Mouse (Mus musculus): ENCODE data around the gene Clic5. TPM values are rescaled to one million over a fixed set of nuclear protein-coding genes. Genes with fewer than 3 reads are reported as not detected.
A peak's percentile ranks its signal among the peaks of the same experiment; 100 is the strongest.

Gene Clic5
- total and polyA plus RNA-seq, 2 experiments, result 0.15 to 0.37 TPM

DNA sequence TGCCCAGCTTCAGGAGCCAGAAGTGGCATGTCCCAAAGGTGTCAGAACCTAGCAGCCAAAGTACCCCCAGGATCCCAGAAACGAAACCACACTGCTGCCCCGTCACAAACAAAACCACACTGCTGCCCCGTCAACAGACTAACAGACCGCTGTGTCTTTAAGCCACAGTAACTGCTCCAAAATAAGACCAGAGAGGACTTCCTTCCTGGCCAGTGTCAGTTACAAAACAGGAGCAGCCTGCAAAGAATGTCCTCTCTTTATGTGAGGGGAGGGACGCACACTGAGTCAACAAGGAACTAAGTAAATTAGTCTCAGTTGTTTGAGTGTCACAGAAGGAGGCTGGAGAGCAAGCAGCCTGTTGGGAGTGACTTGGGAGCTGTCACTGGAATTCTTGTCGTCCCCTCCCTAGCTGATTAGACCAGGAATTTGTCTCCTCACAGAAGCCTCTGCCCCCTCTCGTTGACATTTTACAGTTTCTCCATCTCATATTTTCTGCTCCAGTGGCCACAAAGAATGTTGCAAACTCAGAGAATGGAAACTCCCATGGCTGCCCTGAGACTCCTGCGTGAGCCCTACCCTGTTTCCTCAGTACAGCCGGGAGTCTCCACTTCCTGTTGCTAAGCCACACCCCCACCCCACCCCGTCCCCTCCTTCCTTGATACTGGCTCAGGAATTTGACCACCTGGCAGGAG lies 50.8 kb downstream of the Clic5 start:
- Histone ChIP-seq H3K4me1 (ENCODE audit: control insufficient read depth, insufficient read depth, low read length) (no peaks in the 10 kb centered on the region), H3K27ac (replicated peaks; ENCODE audit: insufficient read depth, low read depth, low read length) (peak overlapping the region; percentile 53; the same call in 1 of the 2 replicates), H3K9ac (ENCODE audit: low read depth, low read length) (peak overlapping the region; percentile 48), H3K36me3 (ENCODE audit: control insufficient read depth, insufficient read depth, low read length) (no peaks in the 10 kb centered on the region), H3K27me3 (ENCODE audit: control insufficient read depth, insufficient read depth, low read length) (no peaks in the 10 kb centered on the region), H3K79me2 (ENCODE audit: control insufficient read depth, insufficient read depth, low read length) (no peaks in the 10 kb centered on the region), H3K4me3 (ENCODE audit: insufficient read depth, low read depth, low read length) (peak overlapping the region; percentile 33; the same call in 1 of the 2 replicates)
- no peak for TF ChIP-seq CTCF (IDR thresholded peaks at IDR 0.05; ENCODE audit: low read depth, low read length)
- TF ChIP-seq POLR2A (IDR thresholded peaks at IDR 0.05; ENCODE audit: extremely low read depth, insufficient read depth, low read length), result no peak
- WGBS, result 31% methylated on average over 10 of the region's 10 CpGs
- peak; percentile 12 for DNase-seq (ENCODE audit: extremely low read depth, low read depth, low spot score)

DNA sequence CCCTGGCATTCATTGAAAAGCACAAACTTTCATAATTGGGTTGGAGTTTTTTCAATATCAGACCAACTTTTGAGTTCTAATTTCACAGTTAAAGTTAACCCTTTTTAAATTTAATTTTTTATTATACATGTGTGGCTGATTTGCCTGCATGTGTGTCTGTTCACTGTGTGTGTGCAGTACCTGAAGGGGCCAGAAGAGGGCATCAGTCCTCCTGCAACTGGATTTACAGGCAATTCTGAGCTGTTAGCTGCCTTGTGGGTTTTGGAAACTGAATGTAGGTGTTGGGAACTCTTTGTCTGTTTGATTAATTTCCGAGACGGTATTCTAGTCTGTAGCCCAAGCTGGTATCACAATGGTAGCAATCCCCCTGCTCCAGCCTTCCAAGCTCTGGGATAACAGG lies 52.4 kb downstream of the Clic5 start:
- DNase-seq (ENCODE audit: extremely low read depth, low read depth, low spot score), result no peak
- Histone ChIP-seq H3K27me3 (ENCODE audit: control insufficient read depth, insufficient read depth, low read length) (no peaks in the 10 kb centered on the region), H3K4me3 (ENCODE audit: insufficient read depth, low read depth, low read length) (no peak overlapping the region), H3K79me2 (ENCODE audit: control insufficient read depth, insufficient read depth, low read length) (no peaks in the 10 kb centered on the region), H3K27ac (replicated peaks; ENCODE audit: insufficient read depth, low read depth, low read length) (no peak overlapping the region), H3K9ac (ENCODE audit: low read depth, low read length) (no peak overlapping the region), H3K4me1 (ENCODE audit: control insufficient read depth, insufficient read depth, low read length) (no peaks in the 10 kb centered on the region), H3K36me3 (ENCODE audit: control insufficient read depth, insufficient read depth, low read length) (no peaks in the 10 kb centered on the region)
- TF ChIP-seq CTCF (IDR thresholded peaks at IDR 0.05; ENCODE audit: low read depth, low read length), result 0 out of 2 replicates have a peak, but pooled peaks have one; percentile 6
- TF ChIP-seq POLR2A (IDR thresholded peaks at IDR 0.05; ENCODE audit: extremely low read depth, insufficient read depth, low read length), result no peak
- 98% methylated on average over 2 of the region's 2 CpGs for WGBS

DNA sequence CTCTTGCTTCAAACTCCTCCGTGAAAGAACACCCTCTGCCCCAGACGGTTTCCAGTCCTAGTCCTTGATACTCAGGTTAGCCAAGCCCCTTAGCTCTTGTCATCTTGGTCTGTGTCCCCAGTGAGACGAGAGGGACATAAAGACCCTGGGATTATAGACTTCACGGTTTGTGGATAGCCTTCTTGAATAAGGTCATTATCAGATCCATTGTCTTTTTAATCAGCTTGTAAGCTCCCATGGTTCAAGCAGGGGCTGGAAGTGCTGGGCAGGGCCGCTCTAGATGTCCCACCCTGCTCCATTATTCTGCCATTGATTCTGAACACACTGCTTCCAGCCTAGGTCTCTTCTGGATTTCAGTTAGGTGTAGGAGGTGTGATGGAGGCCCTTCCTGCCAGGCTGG lies 55.7 kb downstream of the Clic5 start:
- Histone ChIP-seq H3K36me3 (ENCODE audit: control insufficient read depth, insufficient read depth, low read length) (no peaks in the 10 kb centered on the region), H3K4me3 (ENCODE audit: insufficient read depth, low read depth, low read length) (no peak overlapping the region), H3K9ac (ENCODE audit: low read depth, low read length) (no peak overlapping the region), H3K27ac (replicated peaks; ENCODE audit: insufficient read depth, low read depth, low read length) (no peak overlapping the region), H3K79me2 (ENCODE audit: control insufficient read depth, insufficient read depth, low read length) (no peaks in the 10 kb centered on the region), H3K4me1 (ENCODE audit: control insufficient read depth, insufficient read depth, low read length) (no peaks in the 10 kb centered on the region), H3K27me3 (ENCODE audit: control insufficient read depth, insufficient read depth, low read length) (no peaks in the 10 kb centered on the region)
- no peak for DNase-seq (ENCODE audit: extremely low read depth, low read depth, low spot score)
- TF ChIP-seq CTCF (IDR thresholded peaks at IDR 0.05; ENCODE audit: low read depth, low read length) (no peak), POLR2A (IDR thresholded peaks at IDR 0.05; ENCODE audit: extremely low read depth, insufficient read depth, low read length) (no peak)
- 77% methylated on average over 5 of the region's 5 CpGs for WGBS

DNA sequence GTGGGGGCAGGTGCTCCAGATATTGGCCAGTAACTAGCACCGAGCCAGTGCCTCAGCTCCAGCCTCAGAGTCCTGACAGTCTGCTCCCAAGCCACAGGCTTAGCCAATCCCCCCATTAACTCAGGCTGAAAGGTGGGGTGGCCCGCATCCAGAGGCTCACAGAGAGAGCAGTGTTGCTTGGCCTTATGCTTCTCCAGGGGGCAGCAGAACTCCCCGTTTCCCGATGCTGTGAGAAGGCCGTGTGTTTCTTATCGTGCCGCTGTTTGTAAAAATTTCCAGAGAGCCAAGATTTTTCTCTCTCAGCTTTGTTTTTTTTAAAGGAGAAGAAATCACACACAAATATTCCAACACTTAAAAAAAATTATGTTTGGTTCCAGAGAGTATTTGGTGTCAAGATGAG lies 56.2 kb downstream of the Clic5 start:
- Histone ChIP-seq H3K4me1 (ENCODE audit: control insufficient read depth, insufficient read depth, low read length) (no peaks in the 10 kb centered on the region), H3K9ac (ENCODE audit: low read depth, low read length) (no peak overlapping the region), H3K27ac (replicated peaks; ENCODE audit: insufficient read depth, low read depth, low read length) (no peak overlapping the region), H3K4me3 (ENCODE audit: insufficient read depth, low read depth, low read length) (no peak overlapping the region), H3K36me3 (ENCODE audit: control insufficient read depth, insufficient read depth, low read length) (no peaks in the 10 kb centered on the region), H3K27me3 (ENCODE audit: control insufficient read depth, insufficient read depth, low read length) (no peaks in the 10 kb centered on the region), H3K79me2 (ENCODE audit: control insufficient read depth, insufficient read depth, low read length) (no peaks in the 10 kb centered on the region)
- DNase-seq (ENCODE audit: extremely low read depth, low read depth, low spot score), result no peak
- WGBS, result 63% methylated on average over 7 of the region's 7 CpGs
- TF ChIP-seq CTCF (IDR thresholded peaks at IDR 0.05; ENCODE audit: low read depth, low read length) (no peak), POLR2A (IDR thresholded peaks at IDR 0.05; ENCODE audit: extremely low read depth, insufficient read depth, low read length) (no peak)

DNA sequence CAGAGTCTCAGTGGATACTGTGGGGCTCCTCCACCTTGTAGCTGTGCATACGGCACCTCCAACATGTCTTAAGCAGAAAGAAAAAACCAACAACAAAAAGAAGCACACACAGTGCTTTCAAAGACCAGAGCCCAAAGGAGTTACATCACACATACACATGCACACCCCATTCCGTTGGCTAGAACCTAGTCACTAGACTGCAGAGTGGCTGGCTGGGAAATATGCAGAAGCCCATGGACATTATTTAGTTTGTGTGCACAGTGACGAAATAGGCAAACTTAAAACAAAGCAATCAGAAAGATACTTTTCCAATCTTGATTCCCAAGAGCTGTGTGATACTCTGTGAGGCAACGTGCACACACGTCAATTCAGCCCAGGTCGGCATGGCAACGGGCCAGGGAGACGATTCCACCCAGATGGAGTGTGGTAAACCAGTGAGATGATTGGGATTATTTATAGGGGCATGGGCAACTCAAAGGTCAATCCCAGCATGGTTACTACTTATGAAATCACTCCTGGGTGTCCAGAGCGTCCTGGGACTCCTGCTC lies 57.8 kb downstream of the Clic5 start:
- 43% methylated on average over 9 of the region's 9 CpGs for WGBS
- TF ChIP-seq POLR2A (IDR thresholded peaks at IDR 0.05; ENCODE audit: extremely low read depth, insufficient read depth, low read length) (no peak), CTCF (IDR thresholded peaks at IDR 0.05; ENCODE audit: low read depth, low read length) (no peak)
- Histone ChIP-seq H3K79me2 (ENCODE audit: control insufficient read depth, insufficient read depth, low read length) (no peaks in the 10 kb centered on the region), H3K27ac (replicated peaks; ENCODE audit: insufficient read depth, low read depth, low read length) (no peak overlapping the region), H3K27me3 (ENCODE audit: control insufficient read depth, insufficient read depth, low read length) (no peaks in the 10 kb centered on the region), H3K9ac (ENCODE audit: low read depth, low read length) (no peak overlapping the region), H3K4me1 (ENCODE audit: control insufficient read depth, insufficient read depth, low read length) (no peaks in the 10 kb centered on the region), H3K4me3 (ENCODE audit: insufficient read depth, low read depth, low read length) (no peak overlapping the region), H3K36me3 (ENCODE audit: control insufficient read depth, insufficient read depth, low read length) (no peaks in the 10 kb centered on the region)
- peak; percentile 33 for DNase-seq (ENCODE audit: extremely low read depth, low read depth, low spot score)

DNA sequence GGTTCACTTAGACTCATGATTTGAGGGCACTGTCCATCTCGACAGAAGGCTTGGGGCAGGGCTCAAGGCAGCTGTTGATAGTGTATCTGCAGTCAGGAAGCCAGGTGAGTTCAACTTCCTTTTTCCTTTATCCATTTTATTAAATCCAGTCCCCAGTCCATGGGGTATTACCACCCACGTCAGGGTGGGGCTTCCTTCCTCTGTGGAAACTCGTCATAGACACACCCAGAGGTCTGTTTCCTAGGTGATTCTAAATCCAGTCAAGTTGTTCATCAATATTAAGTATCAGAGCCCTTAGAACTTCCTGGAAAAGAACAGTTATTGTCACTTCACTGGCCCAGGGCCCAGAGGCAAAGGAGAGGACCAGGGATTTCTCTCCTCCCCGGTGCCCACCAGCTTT lies 61.2 kb downstream of the Clic5 start:
- Histone ChIP-seq H3K4me1 (ENCODE audit: control insufficient read depth, insufficient read depth, low read length) (no peaks in the 10 kb centered on the region), H3K27me3 (ENCODE audit: control insufficient read depth, insufficient read depth, low read length) (no peaks in the 10 kb centered on the region), H3K9ac (ENCODE audit: low read depth, low read length) (no peak overlapping the region), H3K79me2 (ENCODE audit: control insufficient read depth, insufficient read depth, low read length) (no peaks in the 10 kb centered on the region), H3K4me3 (ENCODE audit: insufficient read depth, low read depth, low read length) (no peak overlapping the region), H3K36me3 (ENCODE audit: control insufficient read depth, insufficient read depth, low read length) (no peaks in the 10 kb centered on the region), H3K27ac (replicated peaks; ENCODE audit: insufficient read depth, low read depth, low read length) (no peak overlapping the region)
- DNase-seq (ENCODE audit: extremely low read depth, low read depth, low spot score), result no peak
- TF ChIP-seq POLR2A (IDR thresholded peaks at IDR 0.05; ENCODE audit: extremely low read depth, insufficient read depth, low read length) (no peak), CTCF (IDR thresholded peaks at IDR 0.05; ENCODE audit: low read depth, low read length) (no peak)
- 80% methylated on average over 4 of the region's 4 CpGs for WGBS
